Mouse (Mus musculus): ENCODE data around the gene Tuba1c.
"Not testable (repeated sequence)": the region's sequence is repeated elsewhere in the genome, so short reads cannot be mapped to it uniquely, and the experiment has no call there.

Tuba1c gene

DNA sequence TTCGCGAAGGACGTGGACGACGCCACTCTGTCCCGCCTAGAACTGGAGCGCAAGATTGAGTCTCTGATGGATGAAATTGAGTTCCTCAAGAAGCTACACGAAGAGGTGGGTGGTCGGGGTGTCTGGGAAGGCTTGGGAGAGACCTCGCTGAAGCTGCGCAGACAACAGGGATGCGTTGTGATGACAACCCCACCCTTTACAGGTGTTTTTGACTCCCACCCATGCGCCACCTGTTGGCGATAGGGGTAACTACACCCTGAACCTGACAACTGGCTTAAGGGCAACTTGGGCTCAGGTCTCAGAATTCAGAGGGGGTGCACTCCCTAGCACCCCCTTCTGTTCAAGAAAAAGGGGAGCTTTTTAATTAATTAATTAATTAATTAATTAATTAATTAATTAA lies 26.6 kb downstream of the Tuba1c start:
- no peak for DNase-seq (ENCODE audit: low spot score in 2 of 2)

- DNase-seq (ENCODE audit: low spot score in 2 of 2): no peak
Measured at GRCm38 (mm10) chr15:99065557-99066165, 36.0 kb downstream of the Tuba1c start.

DNA sequence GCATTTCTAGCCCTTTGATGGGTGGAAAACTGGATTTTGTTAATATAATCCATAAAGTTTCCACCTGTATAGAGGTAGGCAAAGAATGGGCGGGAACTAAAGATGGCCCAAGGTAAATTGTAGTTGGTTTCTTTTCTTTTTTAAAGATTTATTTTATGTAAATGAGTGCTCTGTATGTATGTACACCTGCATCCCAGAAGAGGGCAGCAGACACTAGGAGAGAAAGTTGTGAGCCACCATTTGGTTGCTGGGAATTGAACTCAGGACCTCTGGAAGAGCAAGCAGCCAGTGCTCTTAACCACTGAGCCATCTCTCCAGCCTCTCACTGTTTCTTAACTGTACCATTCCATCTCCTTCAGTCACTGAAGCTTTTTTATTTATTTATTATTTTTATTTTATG lies 42.3 kb downstream of the Tuba1c start:
- no peak for DNase-seq (ENCODE audit: low spot score in 2 of 2)

- DNase-seq (ENCODE audit: low spot score in 2 of 2): no peak
Measured at GRCm38 (mm10) chr15:99074019-99074599, 44.4 kb downstream of the Tuba1c start, which contains the start of gene Troap. Gene Troap, plus strand, starts transcription at chr15:99074575.

DNA sequence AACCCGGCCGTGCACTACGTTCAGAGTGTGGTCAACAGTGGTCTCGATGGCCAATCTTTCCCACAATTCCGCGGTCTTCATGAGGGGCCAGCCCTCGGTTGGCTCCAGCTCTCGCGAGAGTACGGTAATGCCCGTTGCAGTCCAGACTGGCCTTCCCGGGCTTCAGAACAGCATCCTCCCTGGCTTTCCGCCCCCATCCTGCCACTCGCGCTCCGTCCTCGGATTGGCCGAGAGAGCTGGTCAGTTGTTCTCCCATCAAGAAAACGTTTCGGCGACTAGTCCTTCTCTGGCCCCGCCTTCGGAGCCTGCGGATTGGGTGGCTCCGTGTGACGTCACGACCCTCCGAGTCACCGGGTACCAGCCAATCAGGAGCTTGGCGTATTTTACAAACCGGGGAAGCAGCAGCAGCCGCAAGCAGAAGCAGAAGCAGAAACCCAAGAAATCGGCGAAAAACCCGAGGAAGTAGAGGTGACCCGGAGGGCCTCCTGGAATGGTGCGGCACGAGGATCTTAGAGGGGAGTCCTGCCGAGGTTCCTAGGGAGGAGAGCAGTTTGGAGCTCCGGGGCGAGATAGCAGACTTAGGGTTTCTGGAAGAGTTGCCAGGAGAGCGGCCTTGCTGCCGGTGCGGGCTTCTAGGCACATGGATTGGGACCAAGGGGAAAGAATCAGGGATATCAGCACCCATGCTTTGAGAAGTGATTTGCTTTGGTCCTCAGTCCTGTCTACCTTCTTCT lies 45.1 kb downstream of the Tuba1c start:
- DNase-seq (ENCODE audit: low spot score in 2 of 2): peak; percentile 96

GRCm38 (mm10) chr15:99076011-99076410 lies 46.3 kb downstream of the Tuba1c start:
- DNase-seq (ENCODE audit: low spot score in 2 of 2): not testable (repeated sequence)

DNA sequence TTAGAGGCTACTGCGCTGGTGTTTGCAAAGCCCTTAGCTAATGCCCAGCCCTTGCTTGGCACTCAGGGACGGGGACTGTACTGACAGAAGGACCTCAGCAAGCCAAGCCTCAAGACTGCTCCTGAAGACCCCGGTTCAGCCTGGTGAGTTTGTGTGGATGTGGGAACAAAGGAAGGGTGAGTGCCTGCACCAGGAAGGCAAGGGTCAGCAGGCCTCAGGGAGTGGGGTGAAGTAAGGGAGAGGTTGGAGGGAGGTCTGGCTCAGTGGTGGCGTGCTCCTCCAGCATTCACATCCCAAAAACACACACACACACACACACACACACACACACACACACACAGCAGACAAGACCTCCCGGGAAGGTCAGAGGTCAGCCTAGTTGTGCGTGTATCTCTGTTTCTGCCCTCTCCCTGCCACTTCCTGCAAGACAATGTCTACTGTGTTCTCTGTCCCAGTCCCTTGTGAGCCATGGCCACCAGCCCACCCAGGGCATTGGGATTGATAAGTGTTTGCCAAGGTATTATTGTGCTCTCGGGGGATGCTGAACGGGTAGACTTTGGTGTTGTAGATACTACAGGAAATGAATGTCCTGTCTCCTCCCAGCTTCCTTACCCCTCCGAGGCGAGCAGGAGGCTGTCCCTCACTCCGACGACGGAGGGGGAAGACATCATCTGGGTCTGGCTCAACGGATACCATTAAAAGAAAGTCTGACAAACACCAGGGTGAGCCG lies 48.7 kb downstream of the Tuba1c start:
- DNase-seq (ENCODE audit: low spot score in 2 of 2): no peak

DNA sequence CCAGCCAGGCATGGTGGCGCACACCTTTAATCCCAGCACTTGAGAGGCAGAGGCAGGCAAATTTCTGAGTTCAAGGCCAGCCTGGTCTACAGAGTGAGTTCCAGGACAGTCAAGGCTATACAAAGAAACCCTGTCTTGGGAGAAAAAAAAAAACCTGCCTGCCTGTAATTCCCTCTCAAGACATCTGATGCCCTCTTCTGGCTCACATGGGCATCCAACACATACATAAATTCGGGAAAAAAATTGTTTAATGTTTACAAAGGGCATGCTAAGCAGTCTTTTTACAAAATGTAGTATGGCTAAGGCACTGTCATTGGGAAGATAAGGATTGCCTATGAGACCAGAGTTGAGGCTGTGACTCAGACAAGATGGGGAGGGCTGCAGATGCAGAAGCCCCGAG lies 50.1 kb downstream of the Tuba1c start:
- DNase-seq (ENCODE audit: low spot score in 2 of 2): no peak

DNA sequence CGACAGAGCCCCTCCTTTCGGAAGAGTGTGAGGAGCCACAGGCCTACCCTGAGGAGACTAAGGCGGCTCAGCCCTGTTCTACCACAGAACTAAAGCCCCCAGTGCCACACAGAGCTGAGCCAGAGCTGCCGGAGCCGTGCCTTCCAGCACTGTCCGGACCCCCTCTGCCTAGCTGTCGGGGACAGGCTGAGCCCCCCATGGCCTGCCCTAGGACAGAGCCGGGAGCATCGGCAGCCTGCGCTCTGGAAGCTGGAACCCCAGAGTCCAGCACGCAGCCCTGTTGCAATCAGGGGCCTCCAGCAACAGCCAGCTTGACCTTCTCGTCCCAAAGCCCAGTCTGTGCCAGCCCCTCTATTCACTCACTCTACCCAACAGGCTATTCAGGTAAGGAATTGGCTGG lies 52.6 kb downstream of the Tuba1c start:
- no peak for DNase-seq (ENCODE audit: low spot score in 2 of 2)

GRCm38 (mm10) chr15:99082840-99083239 lies 53.1 kb downstream of the Tuba1c start:
- no peak for DNase-seq (ENCODE audit: low spot score in 2 of 2)

GRCm38 (mm10) chr15:99083258-99083657 lies 53.6 kb downstream of the Tuba1c start:
- DNase-seq (ENCODE audit: low spot score in 2 of 2): no peak

DNA sequence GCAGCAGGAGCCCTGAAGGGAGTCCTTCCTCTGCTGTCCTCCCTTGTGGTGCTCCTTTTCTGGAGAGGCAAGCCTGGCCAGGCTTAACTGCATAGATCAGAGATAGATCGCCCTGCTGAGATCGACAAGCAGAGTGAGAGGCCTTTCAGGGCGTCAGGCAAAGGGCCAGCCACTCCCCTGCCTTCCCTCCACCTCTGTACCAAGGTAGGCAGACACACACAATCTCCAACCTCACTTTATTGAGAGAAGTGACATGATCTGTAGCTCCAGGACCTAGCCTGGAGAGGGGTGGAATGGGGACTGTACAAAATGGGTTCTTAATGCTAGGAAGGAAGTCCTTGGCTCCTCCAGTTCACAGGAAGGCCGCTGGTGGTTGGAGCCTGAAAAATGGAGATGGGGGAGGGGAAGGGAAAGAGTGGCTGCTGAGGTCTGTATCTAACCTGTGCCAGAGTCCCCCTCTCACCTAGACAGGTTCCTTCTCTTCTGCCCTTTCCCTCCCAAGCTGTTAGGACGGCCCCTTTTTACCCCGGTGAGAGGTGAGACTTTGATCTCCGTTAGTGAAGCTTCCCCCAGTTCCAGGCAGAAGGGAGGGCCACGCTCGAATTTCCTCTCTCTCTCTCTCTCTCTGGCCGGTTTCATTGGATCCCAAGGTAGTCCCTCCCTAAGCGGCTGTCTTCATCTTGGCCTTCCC lies 54.3 kb downstream of the Tuba1c start:
- no peak for DNase-seq (ENCODE audit: low spot score in 2 of 2)

- DNase-seq (ENCODE audit: low spot score in 2 of 2): no peak
Measured at GRCm38 (mm10) chr15:99084618-99085017, 54.9 kb downstream of the Tuba1c start.

DNA sequence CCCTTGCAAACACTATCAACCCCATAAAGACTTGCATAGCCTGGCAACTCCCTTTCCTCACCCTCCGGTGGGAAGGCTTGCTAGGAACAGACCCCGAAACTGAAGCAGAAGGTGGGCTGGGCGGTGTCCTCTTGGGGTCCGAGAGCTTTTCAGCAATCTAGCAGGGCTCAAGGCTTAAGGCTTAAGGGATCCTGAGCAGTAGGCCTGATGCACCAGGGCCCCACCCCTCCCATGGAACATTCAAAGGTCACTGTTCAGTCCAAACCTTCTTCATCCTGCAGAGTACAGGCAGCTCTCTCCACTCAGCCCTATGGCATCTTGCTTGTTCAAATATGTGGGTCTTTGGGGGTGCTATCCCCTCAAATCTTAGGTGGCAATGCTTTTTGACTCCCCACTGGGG lies 56.3 kb downstream of the Tuba1c start:
- DNase-seq (ENCODE audit: low spot score in 2 of 2): no peak

DNA sequence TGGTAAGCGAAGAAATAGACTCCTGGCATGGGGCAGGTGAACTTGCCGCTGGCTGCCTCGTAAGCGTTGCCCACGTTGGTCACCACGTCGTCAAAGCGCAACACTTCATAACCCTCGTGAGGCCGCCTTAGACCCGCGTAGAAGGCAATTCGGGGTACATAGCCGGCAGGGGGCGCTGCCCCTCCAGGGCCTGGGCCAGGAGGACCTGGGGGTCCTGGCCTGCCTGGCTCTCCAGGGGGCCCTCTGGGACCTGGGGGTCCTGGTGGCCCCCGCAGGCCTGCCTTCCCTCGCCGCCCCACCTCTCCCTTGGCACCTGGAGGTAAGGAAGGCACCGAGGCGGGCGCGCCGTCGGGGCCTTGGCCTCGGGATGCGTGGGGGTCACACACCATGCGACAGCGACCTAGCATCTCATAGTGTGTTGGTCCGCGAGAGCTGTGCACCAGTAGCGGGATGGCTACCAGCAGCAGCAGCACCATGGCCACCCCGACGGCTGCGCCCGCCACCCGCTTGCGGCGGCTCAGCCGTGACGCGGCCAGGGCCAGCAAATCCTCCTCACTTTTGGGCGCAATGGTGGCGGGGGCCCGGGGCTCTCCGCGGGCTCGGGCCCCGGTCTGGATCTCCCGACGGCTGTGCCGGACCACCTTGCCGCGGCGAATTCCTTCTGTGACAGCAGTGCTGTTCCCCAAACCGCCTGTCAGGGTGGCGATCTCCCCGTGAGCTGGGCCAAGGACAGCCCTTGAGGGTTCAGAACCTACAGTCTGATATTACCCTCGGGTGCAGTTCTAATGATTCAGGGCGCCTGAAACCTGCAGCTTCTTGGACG lies 57.8 kb downstream of the Tuba1c start, which contains the start of gene C1ql4:
Gene C1ql4 (minus strand): TSS at position 565 of the 823 bp plus-strand sequence.
- no peak for DNase-seq (ENCODE audit: low spot score in 2 of 2)
